Mouse (Mus musculus) heart, embryonic 11.5 days (tissue): ENCODE results near the gene Dis3. TPM values are rescaled to one million over a fixed set of nuclear protein-coding genes. Genes with fewer than 3 reads are reported as not detected.
A peak's percentile ranks its signal among the peaks of the same experiment; 100 is the strongest.

Source experiments
- ATAC-seq: fragments of 200-750 bp; cut with Nextera tagmentation; replicated peaks from 2 replicates; pipeline ENCODE4 v1.8.0; 2017; ENCODE audit warnings: moderate library complexity; ENCODE audit not compliant: insufficient number of reproducible peaks, low FRiP score, low TSS enrichment
- H3K27ac ChIP-seq: fragments of 300-500 bp; sonication (generic); 2 replicates; pipeline ENCODE4 v1.5.1; 2014; ENCODE audit warnings: mild to moderate bottlenecking, low read depth, low read length
- H3K27me3 ChIP-seq: fragments of 300-500 bp; sonication (generic); 2 replicates; pipeline ENCODE4 v1.6.1; 2014; ENCODE audit warnings: mild to moderate bottlenecking, low read length, mixed read lengths; ENCODE audit not compliant: control insufficient read depth, insufficient read depth
- H3K36me3 ChIP-seq: fragments of 300-500 bp; sonication (generic); 2 replicates; pipeline ENCODE4 v1.6.1; 2014; ENCODE audit warnings: mild to moderate bottlenecking, low read length, moderate library complexity, mixed read lengths; ENCODE audit not compliant: control insufficient read depth, insufficient read depth
- H3K4me1 ChIP-seq: fragments of 300-500 bp; sonication (generic); 2 replicates; pipeline ENCODE4 v1.6.1; 2014; ENCODE audit warnings: low read length; ENCODE audit not compliant: control insufficient read depth, insufficient read depth
- H3K4me2 ChIP-seq: fragments of 300-500 bp; sonication (generic); 2 replicates; pipeline ENCODE4 v1.6.1; 2014; ENCODE audit warnings: mild to moderate bottlenecking, moderate library complexity
- H3K4me3 ChIP-seq: fragments of 300-500 bp; sonication (generic); 2 replicates; pipeline ENCODE4 v1.5.1; 2014; ENCODE audit warnings: low read depth, low read length
- H3K9ac ChIP-seq: fragments of 300-500 bp; sonication (generic); 2 replicates; pipeline ENCODE4 v1.6.1; 2014; ENCODE audit warnings: mild to moderate bottlenecking, low read depth, low read length, moderate library complexity
- H3K9me3 ChIP-seq: fragments of 300-500 bp; sonication (generic); replicated peaks from 2 replicates; pipeline ENCODE4 v1.6.1; 2016; ENCODE audit warnings: low read length; ENCODE audit not compliant: control insufficient read depth
- WGBS: fragments of 180-500 bp; shearing (Covaris S2); extraction: QIAGEN DNeasy Blood & Tissue Kit; methylation state at CpG from one replicate; pipeline ENCODE4 v1.1.7; 2014; ENCODE audit not compliant: insufficient replicate concordance; 5-methylcytosine and 5-hydroxymethylcytosine counted together
- polyA plus RNA-seq: library from polyadenylated mRNA; unstranded; fragments of >200 nt; fragmentation: Nextera tagmentation; extraction: Ambion mirVana; gene quantifications from 2 replicates; pipeline ENCODE4 v1.2.1, GENCODE M21; 2014

The Dis3 gene
- polyA plus RNA-seq: 27.3 and 31.9 TPM in 2 replicates

DNA sequence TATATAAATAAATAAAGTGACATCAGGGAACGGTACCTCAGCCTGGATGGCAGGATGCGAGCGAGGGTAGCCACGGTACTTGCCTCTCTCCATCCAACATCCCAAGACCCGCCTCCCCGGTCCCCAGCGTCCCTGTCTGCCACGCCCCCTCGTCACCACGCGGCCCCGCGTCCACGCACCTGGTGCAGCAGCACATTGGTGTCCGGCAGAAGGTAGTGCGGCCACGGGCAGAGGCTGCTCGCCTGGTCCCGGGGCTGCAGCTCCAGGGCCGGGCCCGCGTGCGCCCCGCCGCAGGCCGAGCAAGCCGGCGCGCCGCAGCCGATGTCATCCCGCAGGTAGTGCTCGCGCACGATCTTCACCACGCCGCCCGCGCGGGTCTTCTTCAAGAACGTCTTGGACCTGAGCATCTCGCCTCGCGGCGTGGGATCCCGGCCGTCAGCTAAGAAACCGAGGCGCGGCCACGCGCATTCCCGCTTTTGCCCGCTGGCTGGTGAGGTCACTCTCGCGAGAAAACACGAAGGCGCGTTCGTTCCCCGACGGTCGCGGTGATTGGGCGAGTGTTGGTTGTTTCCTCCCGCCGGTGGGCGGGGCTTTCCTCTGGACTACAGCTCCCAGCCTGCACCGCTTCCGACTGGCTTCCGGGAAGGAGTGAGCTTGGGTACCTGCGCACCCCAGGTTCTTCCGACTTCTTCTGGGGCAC lies at the start of gene Dis3, which contains the start of gene Pibf1:
Gene Dis3, minus strand, starts transcription at position 504 of the 700 bp plus-strand sequence.
Gene Pibf1, plus strand, starts transcription at position 158 of the 700 bp plus-strand sequence.
- H3K27me3 ChIP-seq: no peaks in the 10 kb centered on the region
- no peaks in the 10 kb centered on the region for H3K9me3 ChIP-seq
- H3K4me3 ChIP-seq: peak within 1 kb of the TSS; percentile 95
- ATAC-seq: peak; percentile 99
- H3K27ac ChIP-seq: peak within 1 kb of the TSS; percentile 71
- H3K4me2 ChIP-seq: peak within 1 kb of the TSS; percentile 78
- H3K4me1 ChIP-seq: 0 out of 2 replicates have a peak, but pooled peaks cover 6% of the 10 kb centered on the region
- H3K9ac ChIP-seq: peak within 1 kb of the TSS; percentile 93
- under 1% methylated on average over 70 of the region's 73 CpGs for WGBS
- H3K36me3 ChIP-seq: peaks cover 8% of the 10 kb centered on the region

DNA sequence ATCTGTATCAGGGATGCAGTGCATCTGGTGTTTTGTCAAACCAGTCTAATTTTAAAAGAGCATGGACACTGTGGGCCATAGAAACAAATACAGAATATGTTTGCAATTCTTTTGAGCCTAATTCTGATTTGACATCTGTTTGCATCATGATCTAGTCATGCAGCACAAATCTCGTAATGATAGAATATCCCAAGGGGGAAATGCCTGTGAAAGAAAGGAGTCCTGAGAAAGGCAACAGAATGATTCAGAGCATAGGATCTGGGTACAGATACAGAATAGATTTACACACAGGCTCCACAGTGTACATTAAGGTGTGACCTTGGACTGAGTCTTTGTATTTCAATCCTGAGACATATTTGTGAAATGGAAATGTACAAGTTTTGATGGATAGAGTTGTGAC lies 47.3 kb upstream of the Dis3 start:
- WGBS: 86% methylated on average over 1 of the region's 1 CpGs
- no peak overlapping the region for H3K4me2 ChIP-seq
- H3K27me3 ChIP-seq: no peaks in the 10 kb centered on the region
- H3K27ac ChIP-seq: no peak overlapping the region
- H3K9ac ChIP-seq: no peak overlapping the region
- no peaks in the 10 kb centered on the region for H3K9me3 ChIP-seq
- H3K36me3 ChIP-seq: peaks cover 4% of the 10 kb centered on the region; the same call in 1 of the 2 replicates
- H3K4me1 ChIP-seq: no peaks in the 10 kb centered on the region
- no peak overlapping the region for H3K4me3 ChIP-seq
- ATAC-seq: no peak

DNA sequence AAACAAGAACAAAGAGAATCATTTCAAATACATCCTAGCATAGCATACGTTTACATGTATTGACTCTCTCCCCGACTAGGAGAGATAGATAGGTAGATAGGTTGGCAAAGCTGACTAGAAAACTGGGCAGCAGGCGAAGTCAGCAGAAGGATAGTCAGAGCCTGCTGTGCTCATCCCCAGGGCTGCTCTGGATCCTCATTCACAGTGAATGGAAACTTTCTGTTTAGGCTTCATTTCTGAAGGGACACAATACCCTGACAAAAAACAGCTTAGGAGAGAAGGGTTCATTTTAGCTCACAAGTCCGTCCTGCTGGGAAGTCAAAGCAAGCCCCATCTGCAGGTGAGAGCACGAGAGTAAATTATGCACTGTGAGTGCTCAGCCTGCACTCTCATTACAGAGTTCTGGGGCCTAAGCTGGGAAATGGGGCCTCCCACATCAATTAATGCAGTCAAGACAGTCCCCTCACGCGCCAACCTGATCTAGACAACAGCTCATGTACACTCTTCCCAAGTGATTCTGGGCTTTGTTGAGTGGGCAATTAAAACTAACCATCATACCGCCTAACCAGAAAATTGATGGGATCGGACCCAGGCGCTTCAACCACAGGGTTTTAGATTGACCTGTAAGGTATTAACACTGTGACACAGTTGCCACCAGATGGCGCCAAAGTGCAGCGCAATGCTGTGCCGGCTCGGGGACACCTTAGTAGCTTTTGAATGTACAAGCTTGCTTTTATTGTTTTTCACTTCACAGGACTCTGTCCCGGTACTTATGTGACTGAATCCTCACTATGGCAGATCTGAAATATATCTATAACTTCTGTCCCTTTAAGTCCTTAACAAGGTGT lies 42.4 kb upstream of the Dis3 start:
- peaks cover 3% of the 10 kb centered on the region for H3K36me3 ChIP-seq
- H3K4me2 ChIP-seq: no peak overlapping the region
- no peak overlapping the region for H3K27ac ChIP-seq
- no peaks in the 10 kb centered on the region for H3K27me3 ChIP-seq
- no peaks in the 10 kb centered on the region for H3K9me3 ChIP-seq
- 25% methylated on average over 15 of the region's 15 CpGs for WGBS
- H3K9ac ChIP-seq: no peak overlapping the region
- H3K4me1 ChIP-seq: no peaks in the 10 kb centered on the region
- ATAC-seq: 0 out of 2 replicates have a peak, but pooled peaks have one; percentile 55
- no peak overlapping the region for H3K4me3 ChIP-seq

DNA sequence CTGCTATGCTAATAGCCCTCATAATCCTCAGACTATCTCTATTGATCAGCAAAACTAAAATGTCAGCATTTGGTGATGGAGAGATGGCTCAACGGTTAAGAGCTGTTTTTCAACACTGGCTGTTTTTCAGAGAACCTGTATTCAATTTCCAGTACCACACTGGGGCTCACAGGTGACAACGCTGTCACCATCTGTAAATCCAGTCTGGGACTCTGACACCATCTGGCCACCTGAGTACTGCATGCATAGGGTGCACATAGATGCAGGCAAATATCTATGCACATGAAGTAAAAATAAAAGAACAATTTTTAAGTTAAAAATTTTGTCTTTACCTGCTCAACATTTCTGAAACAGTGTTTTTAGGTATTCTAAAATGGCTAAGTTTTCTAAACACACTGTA lies 40.5 kb upstream of the Dis3 start:
- Histone ChIP-seq H3K4me3 (no peak overlapping the region), H3K4me1 (no peaks in the 10 kb centered on the region), H3K27ac (no peak overlapping the region), H3K27me3 (no peaks in the 10 kb centered on the region), H3K9ac (no peak overlapping the region), H3K4me2 (no peak overlapping the region), H3K9me3 (no peaks in the 10 kb centered on the region), H3K36me3 (peaks cover 8% of the 10 kb centered on the region)
- no peak for ATAC-seq
- 94% methylated on average over 2 of the region's 2 CpGs for WGBS

DNA sequence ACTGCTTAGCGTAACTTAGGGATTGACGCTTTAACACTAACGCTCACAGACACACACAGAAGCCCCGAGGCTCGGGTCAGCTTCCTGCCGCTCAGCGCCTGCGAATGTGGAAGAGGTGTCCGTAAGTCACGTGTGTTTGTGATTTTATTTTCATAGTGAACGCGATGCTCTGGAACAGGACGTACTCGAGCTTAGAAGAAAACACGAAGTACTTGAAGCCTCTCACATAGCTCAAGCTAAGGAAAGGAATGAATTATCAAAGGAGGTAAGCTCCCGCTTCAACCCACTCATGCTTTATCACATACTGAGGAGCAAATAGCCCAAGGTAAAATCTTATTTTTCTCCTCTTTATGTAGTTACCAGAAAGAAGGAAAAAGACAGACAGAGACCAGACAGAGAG lies 36.7 kb upstream of the Dis3 start:
- Histone ChIP-seq H3K9ac (no peak overlapping the region), H3K4me2 (no peak overlapping the region), H3K9me3 (no peaks in the 10 kb centered on the region), H3K36me3 (peaks cover 6% of the 10 kb centered on the region), H3K4me1 (no peaks in the 10 kb centered on the region), H3K27ac (no peak overlapping the region), H3K27me3 (no peaks in the 10 kb centered on the region), H3K4me3 (no peak overlapping the region)
- no peak for ATAC-seq
- WGBS: 96% methylated on average over 16 of the region's 16 CpGs

DNA sequence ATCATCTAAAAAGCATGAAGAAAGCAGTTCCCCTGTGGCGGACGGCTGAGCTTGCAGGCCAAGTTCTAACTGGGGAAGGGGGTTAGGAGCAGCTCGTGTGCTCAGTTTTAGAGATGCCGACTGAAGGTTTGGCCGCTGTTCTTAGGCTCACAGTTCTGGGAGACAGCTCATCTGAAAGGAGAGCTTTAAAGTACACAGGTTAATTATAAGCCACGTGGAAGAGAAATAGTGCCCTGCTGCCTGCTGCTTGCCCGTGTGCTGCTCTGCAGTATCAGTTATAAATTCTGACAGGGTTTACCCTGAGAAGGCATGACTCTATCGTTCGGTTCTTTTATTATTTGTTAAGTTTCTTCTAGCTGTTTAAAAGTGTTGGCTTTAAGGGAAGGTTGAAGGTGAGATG lies 36.2 kb upstream of the Dis3 start:
- Histone ChIP-seq H3K4me2 (no peak overlapping the region), H3K27me3 (no peaks in the 10 kb centered on the region), H3K36me3 (peaks cover 6% of the 10 kb centered on the region), H3K4me1 (no peaks in the 10 kb centered on the region), H3K4me3 (no peak overlapping the region), H3K9me3 (no peaks in the 10 kb centered on the region), H3K9ac (no peak overlapping the region), H3K27ac (no peak overlapping the region)
- no peak for ATAC-seq
- WGBS: 93% methylated on average over 9 of the region's 9 CpGs

DNA sequence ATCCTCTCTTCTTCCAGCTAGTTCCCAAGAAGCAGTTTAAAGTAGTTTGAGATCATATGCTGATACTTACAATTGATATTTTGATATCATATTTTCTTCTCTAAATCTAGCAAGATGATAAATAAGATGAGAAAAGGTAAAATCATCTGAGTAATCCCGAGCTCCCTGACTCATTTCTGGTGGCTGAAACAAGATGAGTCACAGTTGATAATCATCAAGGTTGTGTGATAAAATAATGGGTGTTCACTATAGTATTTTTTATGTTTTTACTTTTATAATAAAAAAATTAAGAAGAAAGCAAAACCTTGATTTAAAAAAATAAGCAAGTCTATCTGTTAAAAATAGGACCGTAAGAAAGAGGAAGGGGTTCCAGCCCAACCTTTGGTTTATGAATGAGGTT lies 34.5 kb upstream of the Dis3 start:
- ATAC-seq: no peak
- Histone ChIP-seq H3K9ac (no peak overlapping the region), H3K4me1 (no peaks in the 10 kb centered on the region), H3K4me2 (no peak overlapping the region), H3K36me3 (peaks cover 6% of the 10 kb centered on the region), H3K27ac (no peak overlapping the region), H3K27me3 (no peaks in the 10 kb centered on the region), H3K9me3 (no peaks in the 10 kb centered on the region), H3K4me3 (no peak overlapping the region)
- 80% methylated on average over 2 of the region's 2 CpGs for WGBS

DNA sequence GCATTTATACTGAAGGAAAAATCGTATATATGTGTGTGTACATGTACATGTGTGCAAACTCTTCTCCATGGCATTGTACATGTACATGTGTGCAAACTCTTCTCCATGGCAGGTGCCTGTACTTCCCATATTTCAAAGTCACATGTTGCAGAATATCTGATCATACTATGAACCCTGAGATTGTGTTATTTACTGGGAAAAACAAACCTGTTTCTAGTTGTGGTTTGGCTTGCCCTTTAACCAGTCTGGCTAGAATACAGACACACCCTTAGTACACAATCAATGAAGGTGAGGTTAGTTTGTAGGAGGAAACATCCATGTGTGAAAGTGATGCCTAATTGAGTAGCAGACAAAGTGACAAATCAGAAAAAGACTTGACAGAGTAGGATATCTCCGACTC lies 29.5 kb upstream of the Dis3 start:
- Histone ChIP-seq H3K9me3 (no peaks in the 10 kb centered on the region), H3K36me3 (no peaks in the 10 kb centered on the region), H3K27me3 (no peaks in the 10 kb centered on the region), H3K9ac (no peak overlapping the region), H3K27ac (no peak overlapping the region), H3K4me2 (no peak overlapping the region), H3K4me1 (no peaks in the 10 kb centered on the region), H3K4me3 (no peak overlapping the region)
- WGBS: 84% methylated on average over 2 of the region's 2 CpGs
- no peak for ATAC-seq
